In genomic region chr9:59352586-59353252, GRCm38 (mm10) we compare ENCODE assay signal across 8 mouse cellular contexts. TPM values are rescaled to one million over a fixed set of nuclear protein-coding genes. Genes with fewer than 3 reads are reported as not detected.
DNase-seq lines count a peak whose midpoint lies in the region; ATAC-seq and TF ChIP-seq lines count a peak whose summit lies in the region.

No protein-coding gene starts in this region.

- peak overlapping the region; percentile 55 for H3K9ac ChIP-seq in intestine, embryonic 14.5 days (ENCODE audit: low read length)
- peak overlapping the region; percentile 91 for H3K9ac ChIP-seq in neural tube, embryonic 13.5 days

- TF ChIP-seq POLR2A in spleen, adult 2 months (IDR thresholded peaks at IDR 0.05; ENCODE audit: low read depth, low read length): no peak

- peak overlapping the region; percentile 71 for H3K4me2 ChIP-seq in intestine, embryonic 14.5 days (ENCODE audit: low read length)
- H3K4me2 ChIP-seq in neural tube, embryonic 13.5 days: peak overlapping the region; percentile 69

- no peak for DNase-seq in frontal cortex, postnatal 10 days (ENCODE audit: low spot score in 2 of 2)
- DNase-seq in spleen, adult 2 months (ENCODE audit: low read depth in 1 of 2, low spot score in 2 of 2): no peak
- no peak for DNase-seq in spleen, adult 18-20 months
- no peak for DNase-seq in intestine, embryonic 14.5 days (ENCODE audit: low spot score)
- DNase-seq in cerebellum, postnatal 25 days: no peak
- DNase-seq in cerebellum, postnatal 14 days: no peak

- H3K36me3 ChIP-seq in spleen, adult 2 months (ENCODE audit: control insufficient read depth, insufficient read depth, low read length): no peaks in the 10 kb centered on the region
- no peaks in the 10 kb centered on the region for H3K36me3 ChIP-seq in intestine, embryonic 14.5 days (ENCODE audit: control insufficient read depth, insufficient read depth, low read length)
- no peaks in the 10 kb centered on the region for H3K36me3 ChIP-seq in neural tube, embryonic 13.5 days

- no peaks in the 10 kb centered on the region for H3K4me1 ChIP-seq in spleen, adult 2 months (ENCODE audit: control insufficient read depth, insufficient read depth, insufficient read length)
- no peaks in the 10 kb centered on the region for H3K4me1 ChIP-seq in intestine, embryonic 14.5 days (replicated peaks; ENCODE audit: control insufficient read depth, insufficient read depth, low read length)
- H3K4me1 ChIP-seq in neural tube, embryonic 13.5 days (replicated peaks): peaks cover 13% of the 10 kb centered on the region

- no peaks in the 10 kb centered on the region for H3K27me3 ChIP-seq in spleen, adult 2 months (ENCODE audit: control insufficient read depth, insufficient read depth, low read length)
- H3K27me3 ChIP-seq in intestine, embryonic 14.5 days (replicated peaks; ENCODE audit: control insufficient read depth, insufficient read depth, low read length): no peaks in the 10 kb centered on the region
- H3K27me3 ChIP-seq in neural tube, embryonic 13.5 days: no peaks in the 10 kb centered on the region

- 30% methylated on average over 15 of the region's 15 CpGs for WGBS in spleen, adult 2 months
- WGBS in intestine, embryonic 14.5 days: 8% methylated on average over 15 of the region's 15 CpGs
- WGBS in neural tube, embryonic 13.5 days: 11% methylated on average over 15 of the region's 15 CpGs

- H3K27ac ChIP-seq in spleen, adult 2 months (ENCODE audit: insufficient read depth, low read length): no peak overlapping the region
- H3K27ac ChIP-seq in intestine, embryonic 14.5 days (ENCODE audit: low read depth): peak overlapping the region; percentile 22
- peak overlapping the region; percentile 88 for H3K27ac ChIP-seq in neural tube, embryonic 13.5 days (replicated peaks)

- H3K9me3 ChIP-seq in intestine, embryonic 14.5 days (ENCODE audit: control insufficient read depth, low read length): no peaks in the 10 kb centered on the region
- H3K9me3 ChIP-seq in neural tube, embryonic 13.5 days: no peaks in the 10 kb centered on the region

- H3K4me3 ChIP-seq in spleen, adult 2 months (ENCODE audit: extremely low read depth, insufficient read depth, insufficient read length): peak overlapping the region; percentile 65; the same call in 1 of the 2 replicates
- H3K4me3 ChIP-seq in intestine, embryonic 14.5 days (ENCODE audit: low read depth, low read length): peak overlapping the region; percentile 45
- H3K4me3 ChIP-seq in neural tube, embryonic 13.5 days: peak overlapping the region; percentile 74

- no peak for TF ChIP-seq CTCF in spleen, adult 2 months (IDR thresholded peaks at IDR 0.05; ENCODE audit: extremely low read depth, insufficient read depth, insufficient read length, insufficient replicate concordance)

- ATAC-seq in frontal cortex, adult (ENCODE audit: low TSS enrichment): peak; percentile 20; the same call in 1 of the 2 replicates
- no peak; the same call in 1 of the 2 replicates for ATAC-seq in intestine, embryonic 14.5 days (replicated peaks; ENCODE audit: low FRiP score, low TSS enrichment, low read depth)
- peak; percentile 19; the same call in 1 of the 2 replicates for ATAC-seq in neural tube, embryonic 13.5 days (ENCODE audit: low read depth)

RNA-seq across cellular contexts. Expression of gene Bbs4, which starts 0.6 kb away (rescaled TPM):
- polyA plus RNA-seq in spleen, adult 2 months (2012; rRNA removed): 0.99 and 1.2 TPM in 2 replicates
- polyA plus RNA-seq in intestine, embryonic 14.5 days (2014; fragmentation: Nextera tagmentation; extraction: Ambion mirVana): 11.5 and 12.0 TPM in 2 replicates
- polyA plus RNA-seq in neural tube, embryonic 13.5 days (2015; fragmentation: Nextera tagmentation; extraction: Ambion mirVana): 33.9 and 34.8 TPM in 2 replicates
